ENCODE assay signal across 23 mouse cellular contexts in genomic region chr16:32745852-32746251, GRCm38 (mm10). TPM values are rescaled to one million over a fixed set of nuclear protein-coding genes. Genes with fewer than 3 reads are reported as not detected.
A peak's percentile ranks its signal among the peaks of the same experiment; 100 is the strongest.
DNase-seq lines count a peak whose midpoint lies in the region; ATAC-seq lines count a peak whose summit lies in the region.
"Had no signal": no experiment of that assay in that cellular context is flagged by ENCODE, and none has a peak within 500 bp of the region (broad histone marks: within the 10 kb centered on the region; RNA-seq: fewer than 3 reads in every experiment).

No protein-coding gene starts in this region.

- no peak overlapping the region for H3K27ac ChIP-seq in midbrain, embryonic 13.5 days
- H3K27ac ChIP-seq: embryonic facial prominence, embryonic 10.5 days; heart, embryonic 10.5 days; macrophage had no signal

- DNase-seq in urinary bladder, postnatal 14 days (ENCODE audit: low spot score) = peak; percentile 10
- DNase-seq in urinary bladder, postnatal 25 days (ENCODE audit: low spot score) = no peak
- DNase-seq in lung, adult 18-20 months = peak; percentile 79 to 87
- DNase-seq in lung, postnatal 36 days = peak; percentile 90
- DNase-seq in thymus, adult 18-20 months = no peak
- no peak for DNase-seq in layer of hippocampus, postnatal 36 days
- DNase-seq: adrenal gland, postnatal 36 days; cerebellum, postnatal 25 days; forebrain, postnatal 0 days; gastrocnemius, postnatal 10 days; kidney, postnatal 10 days; liver; midbrain, embryonic 14.5 days; thymus, postnatal 4 days had no signal

- no peaks in the 10 kb centered on the region for H3K4me1 ChIP-seq in midbrain, embryonic 13.5 days (replicated peaks)
- H3K4me1 ChIP-seq: heart, embryonic 10.5 days had no signal

- no peaks in the 10 kb centered on the region for H3K27me3 ChIP-seq in midbrain, embryonic 13.5 days

- H3K36me3 ChIP-seq in midbrain, embryonic 13.5 days = no peaks in the 10 kb centered on the region
- H3K36me3 ChIP-seq: embryonic facial prominence, embryonic 10.5 days; heart, embryonic 10.5 days had no signal

- 79% methylated on average over 6 of the region's 6 CpGs for WGBS in midbrain, embryonic 13.5 days

- no peak overlapping the region for H3K4me3 ChIP-seq in midbrain, embryonic 13.5 days (replicated peaks)
- H3K4me3 ChIP-seq: embryonic facial prominence, embryonic 10.5 days; erythroblast, embryonic 14.5 days; heart, embryonic 10.5 days had no signal

- H3K4me2 ChIP-seq in midbrain, embryonic 13.5 days (replicated peaks) = no peak overlapping the region

- no peaks in the 10 kb centered on the region for H3K9me3 ChIP-seq in midbrain, embryonic 13.5 days
- H3K9me3 ChIP-seq: embryonic facial prominence, embryonic 10.5 days; heart, embryonic 10.5 days had no signal

- ATAC-seq in midbrain, embryonic 13.5 days = no peak
- ATAC-seq: CD4-positive, CD25-positive, alpha-beta regulatory T cell, adult 4 months; forebrain, postnatal 0 days had no signal

- no peak overlapping the region for H3K9ac ChIP-seq in midbrain, embryonic 13.5 days (replicated peaks)
- H3K9ac ChIP-seq: forebrain, postnatal 0 days had no signal

RNA-seq across cellular contexts. Expression of gene Muc4, which starts 10.2 kb away (rescaled TPM):
- not detected in 2 replicates for polyA plus RNA-seq in midbrain, embryonic 13.5 days (2015; fragmentation: Nextera tagmentation; extraction: Ambion mirVana)
- not detected for total RNA-seq in layer of hippocampus, postnatal 36 days (2021)
- total RNA-seq: adrenal gland, postnatal 36 days; forebrain, postnatal 0 days; layer of hippocampus, postnatal 14 days; left cerebral cortex, postnatal 25 days; MEL had no signal
- polyA plus RNA-seq: CD4-positive, CD25-positive, alpha-beta regulatory T cell, adult 4 months; erythroblast, embryonic 14.5 days; forebrain, postnatal 0 days; macrophage had no signal

RNA-seq across cellular contexts. Expression of gene Muc20, which starts 51.4 kb away (rescaled TPM):
- not detected in 2 replicates for polyA plus RNA-seq in midbrain, embryonic 13.5 days (2015; fragmentation: Nextera tagmentation; extraction: Ambion mirVana)
- total RNA-seq in layer of hippocampus, postnatal 36 days (2021) = not detected
- total RNA-seq: adrenal gland, postnatal 36 days; forebrain, postnatal 0 days; layer of hippocampus, postnatal 14 days; left cerebral cortex, postnatal 25 days; MEL had no signal
- polyA plus RNA-seq: embryonic facial prominence, embryonic 10.5 days; forebrain, postnatal 0 days; macrophage; midbrain, embryonic 14.5 days had no signal

Comparison
In these comparisons a context has a peak if more than half of its experiments do, and no peak if none do; other contexts are left out.
1. DNase-seq: peak in urinary bladder, postnatal 14 days (single experiment), lung, adult 18-20 months (2 of 2) and lung, postnatal 36 days (single experiment); none in urinary bladder, postnatal 25 days (single experiment), thymus, adult 18-20 months (0 of 2) and layer of hippocampus, postnatal 36 days (0 of 2).